Mouse (Mus musculus) liver, embryonic 14.5 days (tissue): ENCODE measurements around the gene 1700019D03Rik. TPM values are rescaled to one million over a fixed set of nuclear protein-coding genes. Genes with fewer than 3 reads are reported as not detected.

ENCODE experiments used
- ATAC-seq: fragments of 200-750 bp; cut with Nextera tagmentation; 2 replicates; pipeline ENCODE4 v1.8.0; 2017; ENCODE audit warnings: moderate number of reproducible peaks, mild to moderate bottlenecking, moderate library complexity; ENCODE audit not compliant: insufficient read depth
- DNase-seq, 3 experiments: peaks; one replicate each; pipeline ENCODE4 v3.0.0-alpha.2; 2012 to 2013; ENCODE audit warnings: low read depth in 3 of 3, low spot score in 3 of 3
- H3K27ac ChIP-seq: fragments of 300-500 bp; sonication (generic); 2 replicates; pipeline ENCODE4 v1.5.1; 2014; ENCODE audit warnings: moderate library complexity, mild to moderate bottlenecking, control low read depth, inconsistent platforms
- H3K27me3 ChIP-seq: fragments of 300-500 bp; sonication (generic); 2 replicates; pipeline ENCODE4 v1.6.1; 2014; ENCODE audit warnings: mild to moderate bottlenecking, low read length, moderate library complexity; ENCODE audit not compliant: control insufficient read depth, insufficient read depth
- H3K36me3 ChIP-seq: fragments of 300-500 bp; sonication (generic); replicated peaks from 2 replicates; pipeline ENCODE4 v1.6.1; 2014; ENCODE audit warnings: low read depth; ENCODE audit not compliant: control insufficient read depth, insufficient read depth
- H3K4me1 ChIP-seq, 2 experiments: fragments of 200-500 bp in 1 of 2; fragments of 300-500 bp in 1 of 2; sonication (generic) in 1 of 2; replicated peaks; 2 replicates each; pipeline ENCODE4 v1.6.1; 2012 to 2014; ENCODE audit warnings: antibody characterized with exemption in 1 of 2, inconsistent platforms in 1 of 2, low read length in 1 of 2; ENCODE audit not compliant: control insufficient read depth in 2 of 2, insufficient read depth in 2 of 2
- H3K4me2 ChIP-seq: fragments of 300-500 bp; sonication (generic); 2 replicates; pipeline ENCODE4 v1.6.1; 2014; ENCODE audit warnings: low read depth, mild to moderate bottlenecking, control low read depth, moderate library complexity
- H3K4me3 ChIP-seq, 2 experiments: fragments of 200-500 bp in 1 of 2; fragments of 300-500 bp in 1 of 2; sonication (generic) in 1 of 2; 2 replicates each; pipeline ENCODE4 v1.5.1; 2012 to 2014; ENCODE audit warnings: low read depth in 2 of 2, low read length in 2 of 2, mild to moderate bottlenecking in 2 of 2, control low read depth in 1 of 2, inconsistent platforms in 1 of 2, moderate library complexity in 1 of 2; ENCODE audit not compliant: insufficient read depth in 1 of 2
- H3K9ac ChIP-seq: fragments of 300-500 bp; sonication (generic); replicated peaks from 2 replicates; pipeline ENCODE4 v1.6.1; 2014; ENCODE audit warnings: mild to moderate bottlenecking, control low read depth, moderate library complexity
- H3K9me3 ChIP-seq: fragments of 300-500 bp; sonication (generic); 2 replicates; pipeline ENCODE4 v1.6.1; 2016; ENCODE audit warnings: low read length, mixed read lengths; ENCODE audit not compliant: control insufficient read depth
- CTCF ChIP-seq: IDR thresholded peaks from 2 replicates; pipeline ENCODE4 v1.5.1; 2016; ENCODE audit warnings: antibody characterized with exemption, low read depth, control low read depth
- EP300 ChIP-seq: IDR thresholded peaks from 2 replicates; pipeline ENCODE4 v1.6.1; 2016; ENCODE audit warnings: antibody characterized with exemption, low read depth
- WGBS: fragments of 180-500 bp; shearing (Covaris S2); extraction: QIAGEN DNeasy Blood & Tissue Kit; methylation state at CpG from one replicate; pipeline ENCODE4 v1.1.7; 2014; ENCODE audit not compliant: insufficient replicate concordance; 5-methylcytosine and 5-hydroxymethylcytosine counted together
- polyA plus RNA-seq, 2 experiments: library from polyadenylated mRNA; depleted of rRNA in 1 of 2; stranded (reverse) in 1 of 2; unstranded in 1 of 2; fragments of >200 nt; fragmentation: Nextera tagmentation in 1 of 2; extraction: Ambion mirVana in 1 of 2; gene quantifications; 2 replicates each; pipeline versions ENCODE4 v1.2.1 to v1.2.3; 2012 to 2014

1700019D03Rik gene
- polyA plus RNA-seq (2012; rRNA removed) (1.8 and 2.0 TPM in 2 replicates), polyA plus RNA-seq (2014; fragmentation: Nextera tagmentation; extraction: Ambion mirVana) (8.2 and 8.4 TPM in 2 replicates)

- Histone ChIP-seq H3K9ac (no peak within 1 kb of the TSS), H3K36me3 (no peaks in the 10 kb centered on the region), H3K27ac (no peak within 1 kb of the TSS), H3K4me1 (no peaks in the 10 kb centered on the region), H3K9me3 (no peaks in the 10 kb centered on the region), H3K4me2 (no peak within 1 kb of the TSS), H3K27me3 (no peaks in the 10 kb centered on the region), H3K4me3 (no peak within 1 kb of the TSS)
- ATAC-seq = no peak
- no peak for TF ChIP-seq EP300
- no peak for TF ChIP-seq CTCF
- DNase-seq = no peak
- WGBS = 56% methylated on average over 5 of the region's 5 CpGs
Measured at GRCm38 (mm10) chr1:53020079-53020478, at the start of gene 1700019D03Rik. 1700019D03Rik (minus strand) TSS chr1:53020179.

GRCm38 (mm10) chr1:53063921-53064320, 43.9 kb upstream of the 1700019D03Rik start:
- no peak for DNase-seq
- 68% methylated on average over 4 of the region's 4 CpGs for WGBS
- H3K36me3 ChIP-seq = no peaks in the 10 kb centered on the region

GRCm38 (mm10) chr1:53061871-53062608, 42.1 kb upstream of the 1700019D03Rik start:
- TF ChIP-seq CTCF (no peak), EP300 (no peak)
- WGBS = 70% methylated on average over 13 of the region's 13 CpGs

More at GRCm38 (mm10) chr1:53063921-53064320, 43.9 kb upstream of the 1700019D03Rik start:
- H3K4me3 ChIP-seq = no peak overlapping the region
- no peak overlapping the region for H3K27ac ChIP-seq
- no peak overlapping the region for H3K9ac ChIP-seq
- no peaks in the 10 kb centered on the region for H3K27me3 ChIP-seq
- ATAC-seq = no peak
- H3K4me1 ChIP-seq = peaks cover 0 to 5% of the 10 kb centered on the region in 2 experiments; a peak in 1 of 4 replicates
- H3K4me2 ChIP-seq = no peak overlapping the region
- no peaks in the 10 kb centered on the region for H3K9me3 ChIP-seq
- no peak for TF ChIP-seq CTCF
- no peak for TF ChIP-seq EP300

GRCm38 (mm10) chr1:53061340-53061739, 41.4 kb upstream of the 1700019D03Rik start, which contains the start of gene Mstn:
Mstn (plus strand) TSS chr1:53061640.
- Histone ChIP-seq H3K9ac (no peak within 1 kb of the TSS), H3K4me2 (no peak within 1 kb of the TSS), H3K9me3 (no peaks in the 10 kb centered on the region), H3K36me3 (no peaks in the 10 kb centered on the region), H3K4me3 (no peak within 1 kb of the TSS), H3K27ac (no peak within 1 kb of the TSS), H3K27me3 (no peaks in the 10 kb centered on the region), H3K4me1 (peaks cover 0 to 5% of the 10 kb centered on the region in 2 experiments; a peak in 1 of 4 replicates)
- 58% methylated on average over 6 of the region's 6 CpGs for WGBS
- no peak for ATAC-seq
- DNase-seq = no peak
- TF ChIP-seq CTCF = no peak
- TF ChIP-seq EP300 = no peak

More at GRCm38 (mm10) chr1:53061871-53062608, 42.1 kb upstream of the 1700019D03Rik start:
- ATAC-seq = no peak
- DNase-seq = no peak
- H3K4me3 ChIP-seq = no peak overlapping the region
- no peaks in the 10 kb centered on the region for H3K27me3 ChIP-seq
- H3K4me1 ChIP-seq = peaks cover 0 to 5% of the 10 kb centered on the region in 2 experiments; a peak in 1 of 4 replicates
- no peak overlapping the region for H3K4me2 ChIP-seq
- no peak overlapping the region for H3K27ac ChIP-seq
- H3K9me3 ChIP-seq = no peaks in the 10 kb centered on the region
- H3K9ac ChIP-seq = no peak overlapping the region
- no peaks in the 10 kb centered on the region for H3K36me3 ChIP-seq

- no peaks in the 10 kb centered on the region for H3K36me3 ChIP-seq
- WGBS = 68% methylated on average over 8 of the region's 8 CpGs
- no peaks in the 10 kb centered on the region for H3K9me3 ChIP-seq
- DNase-seq (no peak), ATAC-seq (no peak)
- TF ChIP-seq CTCF (no peak), EP300 (no peak)
- peaks cover 0 to 5% of the 10 kb centered on the region in 2 experiments; a peak in 1 of 4 replicates for H3K4me1 ChIP-seq
- no peaks in the 10 kb centered on the region for H3K27me3 ChIP-seq
- H3K4me2 ChIP-seq = no peak overlapping the region
- H3K9ac ChIP-seq = no peak overlapping the region
- H3K4me3 ChIP-seq = no peak overlapping the region
- no peak overlapping the region for H3K27ac ChIP-seq
Measured at GRCm38 (mm10) chr1:53060499-53060898, 40.5 kb upstream of the 1700019D03Rik start.
